Mouse (Mus musculus) lung, embryonic 16.5 days (tissue): ENCODE measurements around the gene Ftl1-ps1. TPM values are rescaled to one million over a fixed set of nuclear protein-coding genes. Genes with fewer than 3 reads are reported as not detected.
A peak's percentile ranks its signal among the peaks of the same experiment; 100 is the strongest.

Experiments
- ATAC-seq: fragments of 200-750 bp; cut with Nextera tagmentation; 2 replicates; pipeline ENCODE4 v1.8.0; 2017; ENCODE audit warnings: low read depth, mild to moderate bottlenecking, moderate library complexity
- H3K27ac ChIP-seq: fragments of 300-500 bp; sonication (generic); 2 replicates; pipeline ENCODE4 v1.5.1; 2014; ENCODE audit warnings: mild to moderate bottlenecking, control low read depth, low read length
- H3K27me3 ChIP-seq: fragments of 300-500 bp; sonication (generic); 2 replicates; pipeline ENCODE4 v1.6.1; 2014; ENCODE audit warnings: low read depth, low read length, mixed read lengths; ENCODE audit not compliant: control insufficient read depth, insufficient read depth
- H3K36me3 ChIP-seq: fragments of 300-500 bp; sonication (generic); 2 replicates; pipeline ENCODE4 v1.6.1; 2014; ENCODE audit warnings: low read length; ENCODE audit not compliant: control insufficient read depth, insufficient read depth
- H3K4me1 ChIP-seq: fragments of 300-500 bp; sonication (generic); replicated peaks from 2 replicates; pipeline ENCODE4 v1.6.1; 2014; ENCODE audit warnings: low read length, mixed read lengths; ENCODE audit not compliant: control insufficient read depth, insufficient read depth
- H3K4me2 ChIP-seq: fragments of 300-500 bp; sonication (generic); 2 replicates; pipeline ENCODE4 v1.6.1; 2014; ENCODE audit warnings: low read depth, low read length, control low read depth
- H3K4me3 ChIP-seq: fragments of 300-500 bp; sonication (generic); 2 replicates; pipeline ENCODE4 v1.5.1; 2014; ENCODE audit warnings: mild to moderate bottlenecking, low read length, control low read depth
- H3K9ac ChIP-seq: fragments of 300-500 bp; sonication (generic); 2 replicates; pipeline ENCODE4 v1.6.1; 2014; ENCODE audit warnings: low read length, control low read depth
- H3K9me3 ChIP-seq: fragments of 300-500 bp; sonication (generic); 2 replicates; pipeline ENCODE4 v1.6.1; 2016; ENCODE audit warnings: low read length; ENCODE audit not compliant: control insufficient read depth
- WGBS: fragments of 180-500 bp; shearing (Covaris S2); extraction: QIAGEN DNeasy Blood & Tissue Kit; methylation state at CpG from one replicate; pipeline ENCODE4 v1.1.7; 2014; 5-methylcytosine and 5-hydroxymethylcytosine counted together
- microRNA counts: library from miRNA; unstranded; fragments of <30 nt; microRNA quantifications from one replicate; lab custom pipeline; 2016
- microRNA-seq: library from miRNA; unstranded; fragments of <30 nt; microRNA quantifications from one replicate; pipeline ENCODE4, GENCODE M21; 2016
- polyA plus RNA-seq: library from polyadenylated mRNA; unstranded; fragments of >200 nt; fragmentation: Nextera tagmentation; extraction: Ambion mirVana; gene quantifications from 2 replicates; pipeline ENCODE4 v1.2.1, GENCODE M21; 2015

The Ftl1-ps1 gene
- polyA plus RNA-seq, 1 experiment from 2014 or later: 78.9 TPM

DNA sequence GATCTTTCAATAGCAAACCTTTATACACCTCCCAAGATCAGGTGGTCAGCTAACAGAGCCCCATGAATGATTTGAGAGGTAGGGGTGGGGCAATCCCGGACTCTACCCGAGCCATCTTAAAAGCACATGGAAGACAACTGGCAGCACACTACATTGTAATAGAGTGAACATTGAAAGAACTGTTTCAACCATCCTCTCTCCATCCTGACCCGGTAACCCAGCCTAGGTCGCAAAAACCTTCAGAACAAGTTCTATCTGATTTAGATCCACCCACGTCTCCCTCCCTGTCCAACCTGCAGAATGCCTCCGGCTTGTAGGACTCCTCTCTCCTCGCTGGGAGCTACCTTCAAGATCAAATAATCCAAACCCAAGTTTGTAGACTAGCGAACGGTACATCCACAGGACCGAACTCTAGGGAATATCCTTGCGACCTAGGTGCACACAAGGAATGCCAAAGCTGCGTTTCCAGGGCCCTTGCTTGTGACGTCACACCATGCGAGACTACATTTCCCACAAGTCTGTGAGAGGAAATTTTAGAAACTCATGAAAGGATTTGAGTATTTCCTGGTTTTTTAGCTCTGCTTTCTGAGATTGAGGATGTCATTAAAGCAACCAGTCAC is 9.0 kb upstream of the Ftl1-ps1 start, which contains the start of gene Zfp72:
Zfp72 (minus strand) TSS at position 466 of the 620 bp plus-strand sequence.
- Histone ChIP-seq H3K4me1 (peaks cover 8% of the 10 kb centered on the region; the same call in 1 of the 2 replicates), H3K9ac (peak within 1 kb of the TSS; percentile 73), H3K4me2 (peak within 1 kb of the TSS; percentile 84), H3K9me3 (no peaks in the 10 kb centered on the region), H3K27ac (no peak within 1 kb of the TSS), H3K36me3 (no peaks in the 10 kb centered on the region), H3K4me3 (peak within 1 kb of the TSS; percentile 64), H3K27me3 (no peaks in the 10 kb centered on the region)
- WGBS: under 1% methylated on average over 14 of the region's 14 CpGs
- ATAC-seq: peak; percentile 93

- Histone ChIP-seq H3K27ac (no peak overlapping the region), H3K27me3 (no peaks in the 10 kb centered on the region), H3K36me3 (no peaks in the 10 kb centered on the region), H3K4me2 (no peak overlapping the region), H3K9me3 (no peaks in the 10 kb centered on the region), H3K9ac (no peak overlapping the region), H3K4me1 (peaks cover 8% of the 10 kb centered on the region; the same call in 1 of the 2 replicates), H3K4me3 (no peak overlapping the region)
- peak; percentile 21; the same call in 1 of the 2 replicates for ATAC-seq
- 70% methylated on average over 2 of the region's 2 CpGs for WGBS
Observed at GRCm38 (mm10) chr13:74391156-74391555, 8.3 kb upstream of the Ftl1-ps1 start.

- no peak for ATAC-seq
- WGBS: 19% methylated on average over 18 of the region's 19 CpGs
- Histone ChIP-seq H3K4me2 (no peak overlapping the region), H3K36me3 (peaks cover 2% of the 10 kb centered on the region; the same call in 1 of the 2 replicates), H3K27ac (no peak overlapping the region), H3K27me3 (no peaks in the 10 kb centered on the region), H3K4me3 (no peak overlapping the region), H3K9ac (no peak overlapping the region), H3K9me3 (peaks cover 17% of the 10 kb centered on the region), H3K4me1 (no peaks in the 10 kb centered on the region)
Observed at GRCm38 (mm10) chr13:74439895-74440294, 40.4 kb downstream of the Ftl1-ps1 start.

MicroRNA genes within 50 kb of the gene (microRNA counts, 519-probe panel; counts per million panel counts)
- not detected for microRNA mmu-miR-692 (lab: Ali Mortazavi, UCI)

Small RNA genes lying within 50 kb of the gene (microRNA-seq; reads per million reads assigned to microRNA genes)
- not detected for gene Mir692-3

Other genes starting within 250 kb of the Ftl1-ps1 start
- 65.8 and 67.2 TPM in 2 replicates for gene Exoc3, start 191.0 kb upstream of the Ftl1-ps1 start, polyA plus RNA-seq
- 0.57 and 0.70 TPM in 2 replicates for gene Ahrr, start 107.4 kb upstream of the Ftl1-ps1 start, polyA plus RNA-seq
- 123 and 134 TPM in 2 replicates for gene Pdcd6, start 82.1 kb upstream of the Ftl1-ps1 start, polyA plus RNA-seq
- gene Sdha, start 49.4 kb upstream of the Ftl1-ps1 start, polyA plus RNA-seq: 254 and 283 TPM in 2 replicates
- 44.7 and 56.1 TPM in 2 replicates for gene Ccdc127, start 49.4 kb upstream of the Ftl1-ps1 start, polyA plus RNA-seq
- gene Lrrc14b, start 35.7 kb upstream of the Ftl1-ps1 start, polyA plus RNA-seq: not detected in 2 replicates
- gene Zfp72, start 8.9 kb upstream of the Ftl1-ps1 start, polyA plus RNA-seq: 6.9 and 7.0 TPM in 2 replicates
- gene Zfp825, start 94.3 kb downstream of the Ftl1-ps1 start, polyA plus RNA-seq: 23.7 TPM in 2 replicates
- gene Erap1, start 239.9 kb downstream of the Ftl1-ps1 start, polyA plus RNA-seq: 41.1 and 44.8 TPM in 2 replicates